Mouse (Mus musculus): ENCODE measurements around the gene Tmem256.

Tmem256 gene

DNA sequence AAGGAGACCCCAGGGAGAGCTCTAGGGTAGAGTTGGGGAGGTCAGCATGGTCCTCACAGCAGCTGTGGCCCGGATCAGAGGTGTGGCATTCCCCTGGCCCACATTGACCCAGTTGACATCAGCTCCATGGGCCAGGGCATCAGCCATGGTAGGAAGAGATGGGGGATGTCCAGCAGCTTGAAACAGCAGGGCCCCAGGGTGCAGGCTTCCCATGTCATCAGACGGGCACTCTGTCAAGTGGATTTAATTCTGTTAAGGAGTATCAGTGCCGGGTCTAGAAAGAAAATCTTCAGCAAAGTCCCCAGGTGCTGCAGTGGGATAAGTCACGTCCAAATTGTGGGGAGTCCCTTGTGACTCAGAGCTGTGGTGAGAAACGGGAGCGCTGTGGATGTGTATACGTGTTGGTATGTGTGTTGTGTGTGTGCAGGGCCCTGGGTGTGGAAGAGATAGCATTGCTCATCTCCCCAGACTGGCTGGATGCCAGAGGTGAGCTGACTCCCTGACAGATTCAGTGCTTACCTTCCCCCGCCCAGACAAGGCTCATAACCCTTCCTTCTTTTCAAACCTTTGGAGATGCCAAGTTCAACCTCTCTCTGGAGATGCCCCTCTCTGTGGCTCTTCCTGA is 45.3 kb downstream of the Tmem256 start:
- DNase-seq (ENCODE audit: inconsistent ontology term) = no peak

DNA sequence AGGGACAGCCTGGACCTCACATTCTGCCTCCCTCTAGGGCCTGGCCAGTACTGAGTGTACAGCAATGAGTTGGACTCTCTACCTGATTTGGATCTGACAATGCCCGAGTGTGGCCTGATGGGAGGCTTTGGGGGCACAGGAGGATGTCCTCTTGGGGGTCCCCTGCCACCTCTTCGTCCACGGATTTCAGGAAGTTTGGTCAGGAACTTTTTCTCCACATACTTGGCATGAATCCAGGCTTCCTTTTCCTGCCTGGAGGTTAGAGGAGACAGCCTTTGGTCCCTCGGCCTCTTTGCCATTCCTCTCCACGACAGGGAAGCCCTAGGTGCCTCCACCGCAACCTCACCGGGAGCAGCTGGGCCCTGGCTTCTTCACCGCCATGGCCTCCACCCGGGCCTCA is 45.9 kb downstream of the Tmem256 start:
- no peak for DNase-seq (ENCODE audit: inconsistent ontology term)

GRCm38 (mm10) chr11:69884663-69885062 is 46.3 kb downstream of the Tmem256 start:
- no peak for DNase-seq (ENCODE audit: inconsistent ontology term)

- no peak for DNase-seq (ENCODE audit: inconsistent ontology term)
Measured at GRCm38 (mm10) chr11:69886907-69887635, 48.8 kb downstream of the Tmem256 start.

All from Muller cell, postnatal 12 days (primary cell).